ENCODE assay signal across 11 mouse cellular contexts in genomic region chr11:31694109-31694508, GRCm38 (mm10). TPM values are rescaled to one million over a fixed set of nuclear protein-coding genes. Genes with fewer than 3 reads are reported as not detected.
A peak's percentile ranks its signal among the peaks of the same experiment; 100 is the strongest.
DNase-seq lines count a peak whose midpoint lies in the region; ATAC-seq and TF ChIP-seq lines count a peak whose summit lies in the region.
"Had no signal": no experiment of that assay in that cellular context is flagged by ENCODE, and none has a peak within 500 bp of the region (broad histone marks: within the 10 kb centered on the region; RNA-seq: fewer than 3 reads in every experiment).

No protein-coding gene starts in this region.

- H3K9me3 ChIP-seq in hindbrain, embryonic 15.5 days, result no peaks in the 10 kb centered on the region
- H3K9me3 ChIP-seq in hindbrain, embryonic 11.5 days (ENCODE audit: control insufficient read depth, low read length), result no peaks in the 10 kb centered on the region
- no peaks in the 10 kb centered on the region for H3K9me3 ChIP-seq in forebrain, postnatal 0 days (ENCODE audit: low read length)
- no peaks in the 10 kb centered on the region for H3K9me3 ChIP-seq in kidney, embryonic 16.5 days (ENCODE audit: low read length)
- H3K9me3 ChIP-seq: embryonic facial prominence, embryonic 12.5 days; intestine, embryonic 15.5 days had no signal

- WGBS in hindbrain, embryonic 15.5 days, result 100% methylated on average over 1 of the region's 1 CpGs
- WGBS in hindbrain, embryonic 11.5 days, result 94% methylated on average over 1 of the region's 1 CpGs
- 100% methylated on average over 1 of the region's 1 CpGs for WGBS in forebrain, postnatal 0 days
- WGBS in kidney, embryonic 16.5 days, result 95% methylated on average over 1 of the region's 1 CpGs

- no peak overlapping the region for H3K9ac ChIP-seq in hindbrain, embryonic 15.5 days
- no peak overlapping the region for H3K9ac ChIP-seq in hindbrain, embryonic 11.5 days (ENCODE audit: low read depth, low read length)
- H3K9ac ChIP-seq in forebrain, postnatal 0 days, result no peak overlapping the region
- no peak overlapping the region for H3K9ac ChIP-seq in kidney, embryonic 16.5 days (replicated peaks; ENCODE audit: low read length)
- H3K9ac ChIP-seq: embryonic facial prominence, embryonic 12.5 days; intestine, embryonic 15.5 days had no signal

- no peak for DNase-seq in hindbrain, embryonic 11.5 days (ENCODE audit: low spot score)
- DNase-seq in thymus, postnatal 14 days, result peak; percentile 19
- no peak for DNase-seq in thymus, postnatal 10 days (ENCODE audit: low spot score in 2 of 2)
- no peak for DNase-seq in forebrain, postnatal 0 days
- peak; percentile 39 for DNase-seq in thymus, postnatal 4 days
- no peak for DNase-seq in right cerebral cortex, postnatal 25 days

- peak overlapping the region; percentile 87 for H3K27ac ChIP-seq in hindbrain, embryonic 15.5 days (replicated peaks)
- no peak overlapping the region for H3K27ac ChIP-seq in hindbrain, embryonic 11.5 days (ENCODE audit: low read depth, low read length)
- peak overlapping the region; percentile 94 for H3K27ac ChIP-seq in forebrain, postnatal 0 days (ENCODE audit: low read depth, low read length)
- H3K27ac ChIP-seq in kidney, embryonic 16.5 days (ENCODE audit: low read length), result no peak overlapping the region
- H3K27ac ChIP-seq: embryonic facial prominence, embryonic 12.5 days; intestine, embryonic 15.5 days had no signal

- no peak overlapping the region for H3K4me3 ChIP-seq in hindbrain, embryonic 15.5 days
- no peak overlapping the region for H3K4me3 ChIP-seq in hindbrain, embryonic 11.5 days (ENCODE audit: low read depth, low read length)
- no peak overlapping the region for H3K4me3 ChIP-seq in forebrain, postnatal 0 days (ENCODE audit: low read depth, low read length)
- H3K4me3 ChIP-seq in kidney, embryonic 16.5 days (ENCODE audit: low read length), result no peak overlapping the region
- H3K4me3 ChIP-seq: embryonic facial prominence, embryonic 12.5 days; intestine, embryonic 15.5 days; myocyte had no signal

- ATAC-seq in hindbrain, embryonic 15.5 days (ENCODE audit: low FRiP score, low read depth), result no peak
- no peak for ATAC-seq in hindbrain, embryonic 11.5 days (ENCODE audit: low FRiP score)
- no peak for ATAC-seq in forebrain, postnatal 0 days
- no peak for ATAC-seq in kidney, embryonic 16.5 days (ENCODE audit: low FRiP score, low TSS enrichment)
- ATAC-seq: intestine, embryonic 15.5 days had no signal

- TF ChIP-seq CTCF in forebrain, postnatal 0 days (IDR thresholded peaks at IDR 0.05; ENCODE audit: low read depth), result peak; percentile 62

- peaks cover 14% of the 10 kb centered on the region for H3K4me1 ChIP-seq in hindbrain, embryonic 15.5 days (replicated peaks)
- no peaks in the 10 kb centered on the region for H3K4me1 ChIP-seq in hindbrain, embryonic 11.5 days (replicated peaks; ENCODE audit: control insufficient read depth, insufficient read depth, low read length)
- peaks cover 12% of the 10 kb centered on the region for H3K4me1 ChIP-seq in forebrain, postnatal 0 days (ENCODE audit: insufficient read depth)
- H3K4me1 ChIP-seq in kidney, embryonic 16.5 days (ENCODE audit: insufficient read depth, low read length), result peaks cover 9% of the 10 kb centered on the region
- H3K4me1 ChIP-seq: intestine, embryonic 15.5 days had no signal

- H3K27me3 ChIP-seq in hindbrain, embryonic 15.5 days, result no peaks in the 10 kb centered on the region
- H3K27me3 ChIP-seq in hindbrain, embryonic 11.5 days (ENCODE audit: control insufficient read depth, insufficient read depth, low read length), result no peaks in the 10 kb centered on the region
- H3K27me3 ChIP-seq in forebrain, postnatal 0 days (ENCODE audit: insufficient read depth, low read length), result no peaks in the 10 kb centered on the region
- H3K27me3 ChIP-seq in kidney, embryonic 16.5 days (ENCODE audit: insufficient read depth, low read length), result no peaks in the 10 kb centered on the region
- H3K27me3 ChIP-seq: embryonic facial prominence, embryonic 12.5 days; intestine, embryonic 15.5 days had no signal

- H3K4me2 ChIP-seq in hindbrain, embryonic 15.5 days, result no peak overlapping the region
- H3K4me2 ChIP-seq in hindbrain, embryonic 11.5 days (replicated peaks; ENCODE audit: low read depth, low read length), result no peak overlapping the region
- no peak overlapping the region for H3K4me2 ChIP-seq in forebrain, postnatal 0 days (ENCODE audit: low read depth)
- H3K4me2 ChIP-seq in kidney, embryonic 16.5 days (replicated peaks; ENCODE audit: low read depth, low read length), result no peak overlapping the region
- H3K4me2 ChIP-seq: embryonic facial prominence, embryonic 12.5 days; intestine, embryonic 15.5 days had no signal

- no peaks in the 10 kb centered on the region for H3K36me3 ChIP-seq in hindbrain, embryonic 15.5 days
- no peaks in the 10 kb centered on the region for H3K36me3 ChIP-seq in hindbrain, embryonic 11.5 days (ENCODE audit: control insufficient read depth, insufficient read depth, low read length)
- no peaks in the 10 kb centered on the region for H3K36me3 ChIP-seq in forebrain, postnatal 0 days (ENCODE audit: insufficient read depth)
- H3K36me3 ChIP-seq in kidney, embryonic 16.5 days (ENCODE audit: insufficient read depth, low read length), result no peaks in the 10 kb centered on the region
- H3K36me3 ChIP-seq: embryonic facial prominence, embryonic 12.5 days; intestine, embryonic 15.5 days had no signal

RNA-seq across cellular contexts. Expression of gene Bod1, which starts 22.4 kb away (rescaled TPM):
- polyA plus RNA-seq in hindbrain, embryonic 15.5 days (2015; fragmentation: Nextera tagmentation; extraction: Ambion mirVana), result 128 and 133 TPM in 2 replicates
- 149 and 164 TPM in 2 replicates for polyA plus RNA-seq in hindbrain, embryonic 11.5 days (2014; fragmentation: Nextera tagmentation; extraction: Ambion mirVana)
- total RNA-seq in forebrain, postnatal 0 days (2014; rRNA removed), result 123 and 131 TPM in 2 replicates
- polyA plus RNA-seq in forebrain, postnatal 0 days (2015; fragmentation: Nextera tagmentation; extraction: Ambion mirVana), result 147 and 160 TPM in 2 replicates
- polyA plus RNA-seq in kidney, embryonic 16.5 days (2015; fragmentation: Nextera tagmentation; extraction: Ambion mirVana), result 81.8 and 88.4 TPM in 2 replicates

Comparison
In these comparisons a context has a peak if more than half of its experiments do, and no peak if none do; other contexts are left out.
1. H3K27ac ChIP-seq: peak in hindbrain, embryonic 15.5 days (single experiment) and forebrain, postnatal 0 days (single experiment); none in hindbrain, embryonic 11.5 days (single experiment) and kidney, embryonic 16.5 days (single experiment).
2. DNase-seq: peak in thymus, postnatal 14 days (single experiment) and thymus, postnatal 4 days (single experiment); none in hindbrain, embryonic 11.5 days (single experiment), thymus, postnatal 10 days (0 of 2), forebrain, postnatal 0 days (single experiment) and right cerebral cortex, postnatal 25 days (single experiment).